Comparison of ENCODE assay signal across 15 mouse cellular contexts in the genomic region with DNA sequence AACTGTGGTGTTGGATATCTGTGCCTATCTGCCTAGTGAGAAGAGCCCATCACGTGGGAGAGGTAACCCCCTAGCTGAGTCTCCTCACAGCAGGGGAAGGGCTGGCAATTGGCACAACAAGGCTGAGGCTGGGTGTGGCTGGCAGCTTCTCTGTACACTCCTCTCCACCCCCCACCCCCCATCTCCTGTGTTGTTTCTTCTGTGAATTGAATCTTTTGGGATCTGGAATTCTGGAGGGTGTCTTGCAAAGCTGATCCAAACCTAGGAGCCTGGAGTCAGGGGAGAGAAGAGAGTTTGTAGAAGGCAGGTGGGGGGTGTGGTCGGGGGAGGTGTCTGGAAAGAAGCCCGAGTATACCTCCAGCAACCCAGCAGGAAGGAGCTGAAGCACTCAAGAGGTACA.
"Had no signal": no experiment of that assay in that cellular context is flagged by ENCODE, and none has a peak within 500 bp of the region (broad histone marks: within the 10 kb centered on the region; RNA-seq: fewer than 3 reads in every experiment).

No protein-coding gene starts in this region.

- H3K27ac ChIP-seq: kidney, embryonic 15.5 days; liver, embryonic 15.5 days; midbrain, embryonic 13.5 days; neural tube, embryonic 15.5 days had no signal

- H3K36me3 ChIP-seq: kidney, embryonic 15.5 days; limb, embryonic 10.5 days; liver, embryonic 15.5 days; midbrain, embryonic 13.5 days; neural tube, embryonic 15.5 days had no signal

- H3K9ac ChIP-seq: kidney, embryonic 15.5 days; liver, embryonic 15.5 days; midbrain, embryonic 13.5 days; neural tube, embryonic 15.5 days had no signal

- H3K9me3 ChIP-seq: kidney, embryonic 15.5 days; limb, embryonic 10.5 days; liver, embryonic 15.5 days; midbrain, embryonic 13.5 days; neural tube, embryonic 15.5 days had no signal

- ATAC-seq: lung, postnatal 0 days; midbrain, embryonic 13.5 days had no signal

- DNase-seq: kidney, postnatal 14 days; lung, adult 2 months; lung, postnatal 36 days; right cerebral cortex, adult 18-20 months; right cerebral cortex, postnatal 25 days; thymus, adult 2 months; thymus, postnatal 25 days had no signal

- H3K27me3 ChIP-seq: kidney, embryonic 15.5 days; liver, embryonic 15.5 days; midbrain, embryonic 13.5 days; neural tube, embryonic 15.5 days had no signal

- H3K4me2 ChIP-seq: kidney, embryonic 15.5 days; liver, embryonic 11.5 days; liver, embryonic 15.5 days; midbrain, embryonic 13.5 days; neural tube, embryonic 15.5 days had no signal

- H3K4me3 ChIP-seq: kidney, embryonic 15.5 days; limb, embryonic 10.5 days; liver, embryonic 15.5 days; midbrain, embryonic 13.5 days; myocyte; neural tube, embryonic 15.5 days had no signal

- H3K4me1 ChIP-seq: liver, embryonic 15.5 days; midbrain, embryonic 13.5 days had no signal
